Mouse (Mus musculus) limb, embryonic 12.5 days (tissue): Measurements from ENCODE around the gene Nisch. TPM values are rescaled to one million over a fixed set of nuclear protein-coding genes. Genes with fewer than 3 reads are reported as not detected.

Source experiments
- ATAC-seq: fragments of 200-750 bp; cut with Nextera tagmentation; 2 replicates; pipeline ENCODE4 v1.8.0; 2017; ENCODE audit warnings: low read depth, moderate TSS enrichment; ENCODE audit not compliant: insufficient number of reproducible peaks, insufficient read depth, low FRiP score, low TSS enrichment
- H3K27ac ChIP-seq: fragments of 300-500 bp; sonication (generic); 2 replicates; pipeline ENCODE4 v1.5.1; 2016; ENCODE audit warnings: mild to moderate bottlenecking, moderate library complexity
- H3K27me3 ChIP-seq: fragments of 300-500 bp; sonication (generic); 2 replicates; pipeline ENCODE4 v1.6.1; 2016; ENCODE audit warnings: mild to moderate bottlenecking, moderate library complexity
- H3K36me3 ChIP-seq: fragments of 300-500 bp; sonication (generic); 2 replicates; pipeline ENCODE4 v1.6.1; 2016; ENCODE audit warnings: mild to moderate bottlenecking, moderate library complexity
- H3K4me1 ChIP-seq: fragments of 300-500 bp; sonication (generic); replicated peaks from 2 replicates; pipeline ENCODE4 v1.6.1; 2016
- H3K4me2 ChIP-seq: fragments of 300-500 bp; sonication (generic); 2 replicates; pipeline ENCODE4 v1.6.1; 2016; ENCODE audit warnings: mild to moderate bottlenecking, moderate library complexity
- H3K4me3 ChIP-seq: fragments of 300-500 bp; sonication (generic); replicated peaks from 2 replicates; pipeline ENCODE4 v1.5.1; 2016; ENCODE audit warnings: mild to moderate bottlenecking
- H3K9ac ChIP-seq: fragments of 300-500 bp; sonication (generic); replicated peaks from 2 replicates; pipeline ENCODE4 v1.6.1; 2016; ENCODE audit warnings: mild to moderate bottlenecking, moderate library complexity
- H3K9me3 ChIP-seq: fragments of 300-500 bp; sonication (generic); 2 replicates; pipeline ENCODE4 v1.6.1; 2016; ENCODE audit warnings: mild to moderate bottlenecking, moderate library complexity
- WGBS: fragments of 180-500 bp; shearing (Covaris S2); methylation state at CpG from one replicate; pipeline ENCODE4 v1.1.7; 2016; 5-methylcytosine and 5-hydroxymethylcytosine counted together
- polyA plus RNA-seq: library from polyadenylated mRNA; unstranded; fragments of >200 nt; fragmentation: Nextera tagmentation; extraction: Ambion mirVana; gene quantifications from 2 replicates; pipeline ENCODE4 v1.2.1, GENCODE M21; 2016

Gene Nisch
- polyA plus RNA-seq, 1 experiment from 2014 or later = 522 TPM

DNA sequence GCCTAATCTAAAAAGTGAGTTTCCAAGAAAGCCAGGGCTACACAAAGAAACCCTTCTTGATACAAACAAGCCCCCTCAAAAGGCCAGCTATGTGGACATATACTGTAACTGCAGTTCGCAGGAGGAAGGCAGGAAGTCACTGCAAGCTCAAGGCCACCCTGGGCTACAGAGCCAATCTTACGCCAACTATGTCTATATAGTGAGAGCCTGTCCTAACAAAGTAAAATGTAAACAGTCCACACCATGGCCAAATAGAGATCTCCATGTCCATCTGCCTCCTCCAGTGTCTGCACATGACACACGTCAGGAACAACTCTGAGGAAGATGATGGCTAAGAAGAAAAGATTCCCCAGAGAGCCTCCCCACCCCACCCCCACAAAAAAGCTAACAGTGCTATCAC lies 16.7 kb downstream of the Nisch start:
- Histone ChIP-seq H3K4me3 (no peak overlapping the region), H3K27me3 (no peaks in the 10 kb centered on the region), H3K4me1 (peaks cover 11% of the 10 kb centered on the region), H3K36me3 (peaks cover 95% of the 10 kb centered on the region), H3K27ac (no peak overlapping the region), H3K9me3 (no peaks in the 10 kb centered on the region), H3K9ac (no peak overlapping the region), H3K4me2 (no peak overlapping the region)
- WGBS = 87% methylated on average over 3 of the region's 3 CpGs
- ATAC-seq = no peak

DNA sequence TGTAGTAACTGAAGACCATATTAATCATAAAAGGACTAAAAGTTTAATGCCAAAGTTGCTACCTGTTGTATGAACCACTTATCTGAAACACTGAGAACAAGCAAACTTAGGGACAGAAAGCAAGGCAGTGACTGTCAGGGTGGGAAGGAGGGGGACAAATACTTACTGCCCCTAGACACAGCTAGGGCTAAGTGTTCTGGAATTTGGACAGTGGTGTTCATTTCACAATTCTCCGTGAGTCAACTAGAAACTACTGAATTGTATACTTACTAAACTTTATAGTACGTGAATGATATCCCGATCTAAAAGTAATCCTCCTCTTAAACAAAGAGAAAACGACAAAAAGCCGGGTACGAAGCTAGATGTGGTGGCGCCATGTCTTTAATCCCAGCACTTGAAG lies 17.1 kb downstream of the Nisch start:
- Histone ChIP-seq H3K27me3 (no peaks in the 10 kb centered on the region), H3K9me3 (no peaks in the 10 kb centered on the region), H3K36me3 (peaks cover 98% of the 10 kb centered on the region), H3K27ac (no peak overlapping the region), H3K4me3 (no peak overlapping the region), H3K4me1 (peaks cover 7% of the 10 kb centered on the region), H3K4me2 (no peak overlapping the region), H3K9ac (no peak overlapping the region)
- 94% methylated on average over 7 of the region's 7 CpGs for WGBS
- ATAC-seq = no peak

GRCm38 (mm10) chr14:31197547-31198516 lies 18.9 kb downstream of the Nisch start:
- 83% methylated on average over 16 of the region's 16 CpGs for WGBS
- no peak for ATAC-seq
- H3K27ac ChIP-seq = no peak overlapping the region

DNA sequence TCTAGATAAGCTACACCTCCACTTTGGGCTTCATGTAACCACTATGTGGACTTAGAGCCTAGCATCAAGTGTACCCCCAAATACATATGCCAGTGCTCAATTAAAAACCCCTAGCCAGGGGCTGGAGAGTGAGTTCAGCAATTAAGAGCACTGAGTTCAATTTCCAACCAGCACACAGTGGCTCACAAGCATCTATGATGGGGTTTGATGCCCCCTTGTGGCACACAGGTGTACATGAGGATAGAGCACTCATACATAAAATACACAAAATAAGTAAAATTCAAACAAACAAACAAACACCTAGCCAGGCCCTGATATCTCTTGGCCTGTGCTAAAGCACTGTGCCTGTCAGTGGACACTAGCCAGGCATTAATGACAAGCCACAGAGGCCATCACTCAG lies 20.8 kb downstream of the Nisch start:
- Histone ChIP-seq H3K27me3 (no peaks in the 10 kb centered on the region), H3K4me2 (no peak overlapping the region), H3K36me3 (peaks cover 97% of the 10 kb centered on the region), H3K4me1 (no peaks in the 10 kb centered on the region), H3K4me3 (no peak overlapping the region), H3K9ac (no peak overlapping the region), H3K9me3 (no peaks in the 10 kb centered on the region), H3K27ac (no peak overlapping the region)
- no peak for ATAC-seq

More at GRCm38 (mm10) chr14:31197547-31198516, 18.9 kb downstream of the Nisch start:
- H3K27me3 ChIP-seq = no peaks in the 10 kb centered on the region
- no peaks in the 10 kb centered on the region for H3K4me1 ChIP-seq
- no peak overlapping the region for H3K4me3 ChIP-seq
- H3K9me3 ChIP-seq = no peaks in the 10 kb centered on the region
- H3K9ac ChIP-seq = no peak overlapping the region
- peaks cover 97% of the 10 kb centered on the region for H3K36me3 ChIP-seq
- H3K4me2 ChIP-seq = no peak overlapping the region

DNA sequence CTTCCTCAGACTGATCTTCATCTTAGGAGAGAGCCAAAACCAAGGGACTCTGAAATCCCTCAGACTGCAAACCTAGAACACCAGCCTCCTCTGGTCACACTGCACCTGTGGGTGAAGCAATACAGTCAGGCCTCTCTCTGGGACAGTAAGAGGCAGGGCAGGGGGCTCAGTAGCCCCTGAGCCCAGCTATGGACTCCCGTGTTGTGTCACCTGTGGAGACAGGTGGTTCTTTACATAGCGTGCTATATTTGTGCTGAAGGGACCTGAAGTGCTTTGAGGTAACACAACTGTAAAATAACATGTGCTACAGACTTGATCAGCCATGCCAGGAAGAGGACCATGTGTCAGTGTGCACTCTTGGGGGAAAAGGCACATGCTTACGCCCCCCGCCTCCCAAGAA lies 21.2 kb downstream of the Nisch start:
- no peaks in the 10 kb centered on the region for H3K9me3 ChIP-seq
- H3K4me3 ChIP-seq = no peak overlapping the region
- 93% methylated on average over 4 of the region's 4 CpGs for WGBS
- H3K9ac ChIP-seq = no peak overlapping the region
- no peak overlapping the region for H3K27ac ChIP-seq
- H3K4me2 ChIP-seq = no peak overlapping the region
- peaks cover 97% of the 10 kb centered on the region for H3K36me3 ChIP-seq
- no peaks in the 10 kb centered on the region for H3K27me3 ChIP-seq
- ATAC-seq = no peak
- H3K4me1 ChIP-seq = no peaks in the 10 kb centered on the region

DNA sequence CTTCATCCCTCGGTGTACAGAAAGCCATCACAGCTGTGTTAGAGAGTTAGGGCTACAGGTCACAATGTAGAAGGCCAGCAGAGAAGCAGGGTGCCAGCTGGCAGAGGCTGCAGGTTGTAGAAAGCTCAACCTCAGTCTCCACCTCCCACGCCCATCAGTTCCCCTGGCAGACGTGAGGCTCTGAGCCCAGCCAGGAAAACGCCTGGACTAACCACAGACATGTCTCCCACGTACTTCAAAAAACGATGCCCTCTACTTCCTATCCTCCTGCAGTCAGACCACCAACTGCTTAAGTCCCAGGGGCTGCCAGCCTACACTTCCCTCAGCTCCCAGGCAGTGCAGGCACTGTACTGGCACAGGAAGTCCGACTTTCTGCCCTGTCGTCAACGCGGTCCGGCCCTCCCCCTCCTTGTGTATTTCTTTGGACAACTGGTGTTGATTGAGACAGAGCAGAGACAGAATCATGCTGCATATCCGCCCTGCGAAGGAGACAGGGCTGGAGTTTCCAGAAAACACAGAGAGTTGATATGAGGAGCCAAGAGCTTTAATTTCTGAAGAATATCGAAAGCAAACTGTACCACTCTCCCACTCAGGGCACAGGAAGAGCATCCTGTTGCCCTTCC lies 21.7 kb downstream of the Nisch start:
- WGBS = 81% methylated on average over 14 of the region's 14 CpGs
- ATAC-seq = no peak

DNA sequence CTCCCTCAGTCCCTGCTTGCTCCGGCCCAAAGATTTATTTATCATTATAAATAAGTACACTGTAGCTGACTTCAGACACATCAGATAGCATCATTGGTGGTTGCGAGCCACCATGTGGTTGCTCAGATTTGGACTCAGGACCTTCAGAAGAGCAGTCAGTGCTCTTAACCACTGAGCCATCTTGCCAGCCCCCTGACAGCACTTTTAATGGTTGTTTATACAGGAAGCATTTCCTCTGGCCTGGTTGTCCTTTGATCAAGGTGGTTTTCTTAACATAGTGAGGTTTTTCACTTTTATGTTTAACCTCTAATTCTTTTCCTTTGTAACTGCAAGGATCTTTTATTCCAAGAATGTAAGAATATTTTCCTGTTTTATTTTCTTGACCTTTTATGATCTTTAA lies 22.3 kb downstream of the Nisch start:
- no peak for ATAC-seq
- WGBS = 91% methylated on average over 2 of the region's 2 CpGs
- Histone ChIP-seq H3K27ac (no peak overlapping the region), H3K9ac (no peak overlapping the region), H3K4me2 (no peak overlapping the region), H3K36me3 (peaks cover 97% of the 10 kb centered on the region), H3K4me1 (no peaks in the 10 kb centered on the region), H3K4me3 (no peak overlapping the region), H3K27me3 (no peaks in the 10 kb centered on the region), H3K9me3 (no peaks in the 10 kb centered on the region)

More for the DNA sequence above, 21.7 kb downstream of the Nisch start:
- Histone ChIP-seq H3K27me3 (no peaks in the 10 kb centered on the region), H3K4me2 (no peak overlapping the region), H3K36me3 (peaks cover 97% of the 10 kb centered on the region), H3K4me1 (no peaks in the 10 kb centered on the region), H3K27ac (no peak overlapping the region), H3K4me3 (no peak overlapping the region), H3K9ac (no peak overlapping the region), H3K9me3 (no peaks in the 10 kb centered on the region)

DNA sequence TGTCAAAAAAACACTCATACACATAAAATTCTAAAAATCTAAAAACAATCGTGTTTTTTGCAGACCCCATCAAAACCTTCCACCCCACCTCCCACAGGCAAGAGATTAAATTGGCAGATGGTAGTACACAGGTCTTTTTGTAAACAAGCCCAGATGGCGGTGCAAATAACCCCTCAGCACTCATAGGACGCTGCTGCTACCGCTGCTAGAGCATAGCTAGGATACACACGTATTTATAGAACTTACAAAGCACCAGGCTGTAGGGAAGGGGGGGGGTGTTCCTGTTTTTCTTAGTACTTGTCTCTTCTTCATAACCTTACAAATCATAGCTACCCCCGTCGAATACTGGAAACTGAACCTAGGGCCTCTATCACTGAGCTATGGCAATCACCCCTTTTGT lies 23.0 kb downstream of the Nisch start:
- no peaks in the 10 kb centered on the region for H3K9me3 ChIP-seq
- H3K27me3 ChIP-seq = no peaks in the 10 kb centered on the region
- no peak for ATAC-seq
- peaks cover 97% of the 10 kb centered on the region for H3K36me3 ChIP-seq
- WGBS = 80% methylated on average over 7 of the region's 7 CpGs
- no peaks in the 10 kb centered on the region for H3K4me1 ChIP-seq
- H3K9ac ChIP-seq = no peak overlapping the region
- no peak overlapping the region for H3K4me2 ChIP-seq
- H3K4me3 ChIP-seq = no peak overlapping the region
- H3K27ac ChIP-seq = no peak overlapping the region

DNA sequence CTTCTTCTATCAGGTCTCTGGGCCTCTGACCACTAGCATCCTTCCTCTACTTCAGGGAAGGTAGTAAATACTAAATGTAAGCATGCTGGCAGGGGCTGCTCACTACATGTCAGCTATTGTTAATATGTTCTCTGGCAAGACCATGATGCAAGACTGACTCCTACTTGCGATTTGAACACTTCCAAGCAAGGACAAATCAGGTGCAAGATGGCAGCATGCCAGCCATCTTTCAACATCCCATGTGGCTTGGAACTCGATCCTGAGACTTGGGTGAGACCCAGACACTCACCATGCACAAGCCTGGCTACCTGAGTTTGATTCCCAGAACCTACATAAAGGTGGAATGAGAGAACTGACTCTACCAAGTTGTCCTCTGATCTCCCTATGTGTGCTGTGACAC lies 24.8 kb downstream of the Nisch start:
- no peak overlapping the region for H3K27ac ChIP-seq

DNA sequence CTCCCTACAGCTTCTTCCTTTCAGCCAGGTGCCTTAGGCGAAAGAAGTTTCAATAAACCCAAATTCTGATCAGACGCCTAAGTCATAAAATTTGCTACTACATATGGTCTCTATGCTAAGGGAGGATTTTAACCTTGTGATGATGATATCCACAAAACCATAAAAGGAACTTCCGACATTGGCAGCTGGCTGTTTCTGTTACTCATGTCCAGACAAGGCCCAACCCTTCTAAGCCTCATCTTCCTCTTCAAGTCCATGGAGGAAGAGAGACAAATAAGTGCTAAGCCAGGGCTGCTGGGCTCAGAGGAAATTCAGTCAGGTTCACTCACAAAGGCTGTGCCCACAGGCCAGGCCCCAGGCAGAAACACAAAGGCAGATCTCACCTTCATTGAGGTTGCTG lies 27.4 kb downstream of the Nisch start:
- Histone ChIP-seq H3K4me1 (no peaks in the 10 kb centered on the region), H3K36me3 (peaks cover 100% of the 10 kb centered on the region), H3K27me3 (no peaks in the 10 kb centered on the region), H3K9ac (no peak overlapping the region), H3K9me3 (no peaks in the 10 kb centered on the region), H3K4me2 (no peak overlapping the region), H3K4me3 (no peak overlapping the region), H3K27ac (no peak overlapping the region)
- no peak for ATAC-seq
- 87% methylated on average over 3 of the region's 3 CpGs for WGBS

More for the DNA sequence above, 24.8 kb downstream of the Nisch start:
- no peak for ATAC-seq
- Histone ChIP-seq H3K4me1 (no peaks in the 10 kb centered on the region), H3K9ac (no peak overlapping the region), H3K27me3 (no peaks in the 10 kb centered on the region), H3K9me3 (no peaks in the 10 kb centered on the region), H3K4me2 (no peak overlapping the region), H3K4me3 (no peak overlapping the region), H3K36me3 (peaks cover 97% of the 10 kb centered on the region)
- WGBS = 86% methylated on average over 2 of the region's 2 CpGs

GRCm38 (mm10) chr14:31188771-31189181 lies 28.0 kb downstream of the Nisch start:
- WGBS = 92% methylated on average over 6 of the region's 6 CpGs

More at GRCm38 (mm10) chr14:31188771-31189181, 28.0 kb downstream of the Nisch start:
- Histone ChIP-seq H3K27me3 (no peaks in the 10 kb centered on the region), H3K9ac (no peak overlapping the region), H3K27ac (no peak overlapping the region), H3K4me2 (no peak overlapping the region), H3K9me3 (no peaks in the 10 kb centered on the region), H3K4me1 (no peaks in the 10 kb centered on the region), H3K36me3 (peaks cover 100% of the 10 kb centered on the region), H3K4me3 (no peak overlapping the region)
- ATAC-seq = no peak
